Mouse (Mus musculus) adrenal gland, postnatal 10 days (tissue): ENCODE measurements around the gene Ebi3. TPM values are rescaled to one million over a fixed set of nuclear protein-coding genes. Genes with fewer than 3 reads are reported as not detected.

Source experiments
- DNase-seq: peaks from one replicate; pipeline ENCODE4 v3.0.0; 2021; ENCODE audit warnings: mixed read lengths
- total RNA-seq, 2 experiments: library from RNA; stranded (reverse); gene quantifications; 2 replicates each; pipeline ENCODE4 v1.2.3; 2021

The Ebi3 gene
- total RNA-seq, 2 experiments from 2014 or later, result 1.5 to 1.8 TPM

DNA sequence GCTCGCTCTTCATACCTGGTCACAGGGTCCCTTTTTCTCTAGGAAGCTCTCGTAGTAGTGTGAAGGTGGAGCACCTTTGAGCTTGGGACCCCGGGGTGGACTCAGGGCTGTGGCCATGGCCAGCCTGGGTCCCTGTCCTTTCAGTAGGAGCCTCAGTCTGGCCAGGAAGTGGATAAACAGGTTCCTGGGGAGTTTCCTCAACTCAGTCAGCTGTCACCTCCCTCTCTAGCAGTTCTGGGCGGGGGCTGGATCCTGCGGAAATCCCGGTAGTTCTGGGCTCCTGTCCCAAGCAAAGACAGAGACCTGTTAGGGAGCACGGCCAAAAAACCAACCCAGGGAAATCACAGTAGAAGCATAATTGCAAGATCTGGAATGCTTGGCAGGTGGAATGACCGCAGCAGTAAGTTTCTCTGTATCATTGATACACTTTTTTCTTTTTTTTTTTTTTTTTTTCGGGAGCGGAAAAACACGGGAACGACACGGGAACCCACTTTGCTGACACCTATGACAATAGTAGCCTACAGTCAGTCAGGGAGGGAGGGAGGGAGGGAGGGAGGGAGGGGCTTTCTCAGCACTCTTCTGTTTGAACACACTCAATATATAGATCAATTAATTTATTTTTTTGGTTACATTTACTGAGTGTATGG is 53.1 kb downstream of the Ebi3 start, which contains the start of the genes Stap2 and Mpnd:
Stap2 (minus strand) TSS at position 170 of the 647 bp plus-strand sequence.
Mpnd (plus strand) TSS at position 297 of the 647 bp plus-strand sequence.
- DNase-seq, result no peak

Other genes with a start within 250 kb of the Ebi3 start
- 1 to 10 TPM; 6.8 to 9.8 TPM for gene Pot1b, start 240.0 kb upstream of the Ebi3 start, total RNA-seq
- 1 to 10 TPM; 1.3 to 1.4 TPM for gene Adgre4, start 202.7 kb upstream of the Ebi3 start, total RNA-seq
- 1 to 10 TPM; 6.2 to 9.5 TPM for gene Zfp119a, start 73.7 kb upstream of the Ebi3 start, total RNA-seq
- 1 to 10 TPM; 5.9 to 6.0 TPM for gene Zfp959, start 60.5 kb upstream of the Ebi3 start, total RNA-seq
- 1 to 10 TPM; 4.1 to 4.2 TPM for gene Zfp119b, start 3.1 kb upstream of the Ebi3 start, total RNA-seq
- 10 to 100 TPM; 16.7 to 20.1 TPM for gene Yju2, start 6.5 kb downstream of the Ebi3 start, total RNA-seq
- 1 to 10 TPM; 1.6 to 3.8 TPM for gene Shd, start 17.8 kb downstream of the Ebi3 start, total RNA-seq
- gene Fsd1, start 33.9 kb downstream of the Ebi3 start, total RNA-seq, result 1 to 10 TPM; 1.4 to 3.7 TPM
- 10 to 100 TPM; 15.2 to 17.2 TPM for gene Stap2, start 52.9 kb downstream of the Ebi3 start, total RNA-seq
- gene Mpnd, start 53.1 kb downstream of the Ebi3 start, total RNA-seq, result 10 to 100 TPM; 77.0 to 91.2 TPM
- gene Sh3gl1, start 84.0 kb downstream of the Ebi3 start, total RNA-seq, result 10 to 100 TPM; 49.3 to 50.7 TPM
- gene Chaf1a, start 87.8 kb downstream of the Ebi3 start, total RNA-seq, result 10 to 100 TPM in 1 of 2 experiments, 1 to 10 TPM in 1; 8.4 to 10.9 TPM
- gene Ubxn6, start 122.4 kb downstream of the Ebi3 start, total RNA-seq, result 10 to 100 TPM; 77.5 to 78.9 TPM
- 10 to 100 TPM; 45.3 to 54.0 TPM for gene Hdgfl2, start 127.0 kb downstream of the Ebi3 start, total RNA-seq
- 10 to 100 TPM; 75.7 to 89.2 TPM for gene Plin4, start 157.2 kb downstream of the Ebi3 start, total RNA-seq
- gene Plin5, start 165.0 kb downstream of the Ebi3 start, total RNA-seq, result 100 to 1,000 TPM; 102 to 111 TPM
- gene Lrg1, start 169.4 kb downstream of the Ebi3 start, total RNA-seq, result 10 to 100 TPM; 41.0 to 55.6 TPM
- gene Sema6b, start 187.7 kb downstream of the Ebi3 start, total RNA-seq, result 10 to 100 TPM; 13.3 to 14.9 TPM
- 10 to 100 TPM in 1 of 2 experiments, 1 to 10 TPM in 1; 9.5 to 11.0 TPM for gene Tnfaip8l1, start 209.8 kb downstream of the Ebi3 start, total RNA-seq
- 10 to 100 TPM; 55.6 to 61.9 TPM for gene Mydgf, start 231.3 kb downstream of the Ebi3 start, total RNA-seq